Mouse (Mus musculus) stomach, embryonic 16.5 days (tissue): Measurements from ENCODE around the gene Lrsam1. TPM values are rescaled to one million over a fixed set of nuclear protein-coding genes. Genes with fewer than 3 reads are reported as not detected.

Experiments
- ATAC-seq: fragments of 200-750 bp; cut with Nextera tagmentation; 2 replicates; pipeline ENCODE4 v1.8.0; 2017; ENCODE audit warnings: moderate number of reproducible peaks, moderate TSS enrichment; ENCODE audit not compliant: insufficient read depth, low FRiP score
- H3K27ac ChIP-seq: fragments of 300-500 bp; sonication (generic); 2 replicates; pipeline ENCODE4 v1.5.1; 2014; ENCODE audit warnings: low read length
- H3K27me3 ChIP-seq: fragments of 300-500 bp; sonication (generic); 2 replicates; pipeline ENCODE4 v1.6.1; 2014; ENCODE audit warnings: low read length, control low read depth, mixed read lengths; ENCODE audit not compliant: control insufficient read depth, insufficient read depth
- H3K36me3 ChIP-seq: fragments of 300-500 bp; sonication (generic); 2 replicates; pipeline ENCODE4 v1.6.1; 2014; ENCODE audit warnings: low read length; ENCODE audit not compliant: control insufficient read depth, insufficient read depth
- H3K4me1 ChIP-seq: fragments of 300-500 bp; sonication (generic); 2 replicates; pipeline ENCODE4 v1.6.1; 2014; ENCODE audit warnings: low read length, control low read depth, mixed read lengths; ENCODE audit not compliant: control insufficient read depth, insufficient read depth
- H3K4me2 ChIP-seq: fragments of 300-500 bp; sonication (generic); 2 replicates; pipeline ENCODE4 v1.6.1; 2014; ENCODE audit warnings: low read depth, low read length, mixed read lengths
- H3K4me3 ChIP-seq: fragments of 300-500 bp; sonication (generic); replicated peaks from 2 replicates; pipeline ENCODE4 v1.5.1; 2014; ENCODE audit warnings: mild to moderate bottlenecking, low read length
- H3K9ac ChIP-seq: fragments of 300-500 bp; sonication (generic); 2 replicates; pipeline ENCODE4 v1.6.1; 2014; ENCODE audit warnings: low read length
- H3K9me3 ChIP-seq: fragments of 300-500 bp; sonication (generic); replicated peaks from 2 replicates; pipeline ENCODE4 v1.6.1; 2016; ENCODE audit warnings: low read length, control low read depth; ENCODE audit not compliant: control insufficient read depth
- WGBS: fragments of 180-500 bp; shearing (Covaris S2); extraction: QIAGEN DNeasy Blood & Tissue Kit; methylation state at CpG from one replicate; pipeline ENCODE4 v1.1.7; 2014; 5-methylcytosine and 5-hydroxymethylcytosine counted together
- polyA plus RNA-seq: library from polyadenylated mRNA; unstranded; fragments of >200 nt; fragmentation: Nextera tagmentation; extraction: Ambion mirVana; gene quantifications from 2 replicates; pipeline ENCODE4 v1.2.1, GENCODE M21; 2015

Gene Lrsam1
- polyA plus RNA-seq, 1 experiment from 2014 or later: 10.4 TPM

GRCm38 (mm10) chr2:32896507-32897147, 64.8 kb downstream of the Lrsam1 start:
- Histone ChIP-seq H3K27ac (peak overlapping the region; percentile 81), H3K9me3 (no peaks in the 10 kb centered on the region), H3K27me3 (no peaks in the 10 kb centered on the region), H3K4me3 (no peak overlapping the region), H3K36me3 (no peaks in the 10 kb centered on the region), H3K4me2 (peak overlapping the region; percentile 28; the same call in 1 of the 2 replicates), H3K4me1 (peaks cover 62% of the 10 kb centered on the region), H3K9ac (peak overlapping the region; percentile 54; the same call in 1 of the 2 replicates)
- no peak for ATAC-seq
- 58% methylated on average over 10 of the region's 10 CpGs for WGBS

DNA sequence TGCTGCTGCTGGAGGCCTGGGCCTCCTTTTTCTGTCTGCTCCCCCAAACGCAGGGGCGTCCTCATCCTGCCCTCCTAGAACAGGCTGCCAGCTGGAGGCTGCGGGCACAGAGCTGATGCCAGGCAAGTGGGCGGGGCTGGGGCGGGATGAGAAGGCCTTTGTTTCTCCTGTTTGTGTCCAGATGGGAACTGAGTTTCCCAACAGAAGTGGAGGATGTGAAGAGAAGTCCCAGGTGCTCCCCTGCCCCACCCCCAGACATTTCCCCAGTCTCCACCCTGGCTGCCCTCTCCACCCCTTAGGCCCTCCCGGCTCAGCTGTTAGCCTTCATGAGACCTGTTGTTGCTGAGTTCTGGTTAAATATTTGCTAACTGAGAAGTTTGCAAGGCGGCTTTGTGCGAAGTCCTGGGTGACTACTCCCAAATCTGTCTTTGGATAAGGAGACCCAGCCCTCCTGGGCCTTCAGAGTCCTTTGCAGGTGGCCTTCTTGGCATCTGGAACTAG, 65.8 kb downstream of the Lrsam1 start:
- peaks cover 65% of the 10 kb centered on the region for H3K4me1 ChIP-seq
- H3K4me2 ChIP-seq: peak overlapping the region; percentile 28
- H3K27ac ChIP-seq: peak overlapping the region; percentile 81
- H3K36me3 ChIP-seq: no peaks in the 10 kb centered on the region
- 34% methylated on average over 8 of the region's 8 CpGs for WGBS
- H3K4me3 ChIP-seq: no peak overlapping the region
- ATAC-seq: peak; percentile 68
- H3K9me3 ChIP-seq: no peaks in the 10 kb centered on the region
- peak overlapping the region; percentile 54 for H3K9ac ChIP-seq
- H3K27me3 ChIP-seq: no peaks in the 10 kb centered on the region

GRCm38 (mm10) chr2:32894097-32894496, 67.3 kb downstream of the Lrsam1 start:
- no peak overlapping the region for H3K4me2 ChIP-seq
- WGBS: 53% methylated on average over 2 of the region's 2 CpGs
- H3K4me1 ChIP-seq: peaks cover 59% of the 10 kb centered on the region

DNA sequence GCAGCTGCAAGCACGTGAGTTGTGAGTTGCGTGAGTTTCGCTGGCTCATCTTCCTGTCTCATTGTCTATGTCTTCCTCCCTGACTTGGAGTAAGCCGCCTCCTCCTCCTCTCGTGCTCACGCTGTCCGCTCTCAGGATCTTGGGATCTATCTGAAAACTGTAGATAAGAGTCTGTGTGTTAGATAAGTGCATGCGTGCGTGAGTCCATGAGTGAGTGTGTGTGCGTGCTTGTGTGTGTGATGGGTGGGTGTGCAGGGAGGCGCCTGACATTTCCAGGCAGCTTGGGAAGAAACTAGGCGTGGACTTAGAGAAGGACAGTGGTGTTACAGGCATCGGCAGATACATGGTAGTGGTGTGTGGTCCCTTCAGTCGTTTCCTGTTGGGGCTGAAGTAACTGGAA, 68.9 kb downstream of the Lrsam1 start:
- Histone ChIP-seq H3K4me2 (no peak overlapping the region), H3K27me3 (no peaks in the 10 kb centered on the region), H3K4me1 (peaks cover 57% of the 10 kb centered on the region), H3K4me3 (no peak overlapping the region), H3K9ac (no peak overlapping the region), H3K27ac (peak overlapping the region; percentile 86; the same call in 1 of the 2 replicates), H3K9me3 (no peaks in the 10 kb centered on the region), H3K36me3 (no peaks in the 10 kb centered on the region)
- ATAC-seq: no peak
- WGBS: 76% methylated on average over 14 of the region's 14 CpGs

More at GRCm38 (mm10) chr2:32894097-32894496, 67.3 kb downstream of the Lrsam1 start:
- Histone ChIP-seq H3K9ac (no peak overlapping the region), H3K9me3 (no peaks in the 10 kb centered on the region), H3K27ac (peak overlapping the region; percentile 81), H3K36me3 (no peaks in the 10 kb centered on the region), H3K27me3 (no peaks in the 10 kb centered on the region), H3K4me3 (no peak overlapping the region)
- ATAC-seq: no peak

GRCm38 (mm10) chr2:32891278-32891677, 70.1 kb downstream of the Lrsam1 start:
- peak overlapping the region; percentile 86 for H3K27ac ChIP-seq
- no peak overlapping the region for H3K4me2 ChIP-seq
- ATAC-seq: no peak
- H3K4me3 ChIP-seq: no peak overlapping the region
- no peaks in the 10 kb centered on the region for H3K9me3 ChIP-seq
- H3K9ac ChIP-seq: no peak overlapping the region
- H3K36me3 ChIP-seq: no peaks in the 10 kb centered on the region
- 42% methylated on average over 9 of the region's 9 CpGs for WGBS
- H3K4me1 ChIP-seq: peaks cover 55% of the 10 kb centered on the region
- H3K27me3 ChIP-seq: no peaks in the 10 kb centered on the region

DNA sequence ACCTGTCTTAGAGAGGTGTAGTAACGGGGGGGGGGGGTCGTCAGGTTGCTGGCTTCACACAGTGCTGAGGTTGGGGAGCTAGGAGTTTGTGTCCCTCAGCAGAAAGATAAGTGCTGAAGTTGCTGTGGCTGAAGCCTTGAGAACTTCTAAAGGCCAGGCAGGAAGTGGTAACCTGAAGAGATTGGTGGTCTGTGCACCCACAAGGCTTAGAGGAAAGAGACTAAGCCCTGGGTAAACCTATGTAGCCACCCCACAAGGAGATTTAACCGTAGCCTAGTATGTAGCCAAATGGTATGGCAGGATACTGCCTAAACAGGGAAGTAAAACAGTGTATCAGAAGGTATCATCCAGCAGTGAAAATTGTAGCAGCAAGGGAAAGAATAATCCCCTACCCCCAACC, 71.1 kb downstream of the Lrsam1 start:
- Histone ChIP-seq H3K36me3 (no peaks in the 10 kb centered on the region), H3K9me3 (no peaks in the 10 kb centered on the region), H3K27me3 (no peaks in the 10 kb centered on the region), H3K9ac (peak overlapping the region; percentile 44; the same call in 1 of the 2 replicates), H3K4me3 (no peak overlapping the region), H3K27ac (peak overlapping the region; percentile 86), H3K4me1 (peaks cover 45% of the 10 kb centered on the region), H3K4me2 (no peak overlapping the region)
- WGBS: 71% methylated on average over 3 of the region's 3 CpGs
- no peak for ATAC-seq

- WGBS: 29% methylated on average over 3 of the region's 3 CpGs
- H3K9me3 ChIP-seq: no peaks in the 10 kb centered on the region
- no peak overlapping the region for H3K4me3 ChIP-seq
- H3K27ac ChIP-seq: peak overlapping the region; percentile 86
- H3K4me2 ChIP-seq: 0 out of 2 replicates have a peak overlapping the region, but pooled peaks have one; percentile 6
- peaks cover 48% of the 10 kb centered on the region for H3K4me1 ChIP-seq
- H3K27me3 ChIP-seq: no peaks in the 10 kb centered on the region
- peak overlapping the region; percentile 65 for H3K9ac ChIP-seq
- no peaks in the 10 kb centered on the region; the same call in 1 of the 2 replicates for H3K36me3 ChIP-seq
- no peak for ATAC-seq
Observed at GRCm38 (mm10) chr2:32888551-32888950, 72.9 kb downstream of the Lrsam1 start.

- ATAC-seq: peak; percentile 34; the same call in 1 of the 2 replicates
- peak overlapping the region; percentile 65 for H3K9ac ChIP-seq
- H3K4me3 ChIP-seq: no peak overlapping the region
- peaks cover 48% of the 10 kb centered on the region for H3K4me1 ChIP-seq
- H3K27me3 ChIP-seq: no peaks in the 10 kb centered on the region
- 0 out of 2 replicates have a peak overlapping the region, but pooled peaks have one; percentile 6 for H3K4me2 ChIP-seq
- no peaks in the 10 kb centered on the region; the same call in 1 of the 2 replicates for H3K36me3 ChIP-seq
- 17% methylated on average over 9 of the region's 9 CpGs for WGBS
- no peaks in the 10 kb centered on the region for H3K9me3 ChIP-seq
- H3K27ac ChIP-seq: peak overlapping the region; percentile 86
Observed at GRCm38 (mm10) chr2:32888029-32888428, 73.4 kb downstream of the Lrsam1 start.

DNA sequence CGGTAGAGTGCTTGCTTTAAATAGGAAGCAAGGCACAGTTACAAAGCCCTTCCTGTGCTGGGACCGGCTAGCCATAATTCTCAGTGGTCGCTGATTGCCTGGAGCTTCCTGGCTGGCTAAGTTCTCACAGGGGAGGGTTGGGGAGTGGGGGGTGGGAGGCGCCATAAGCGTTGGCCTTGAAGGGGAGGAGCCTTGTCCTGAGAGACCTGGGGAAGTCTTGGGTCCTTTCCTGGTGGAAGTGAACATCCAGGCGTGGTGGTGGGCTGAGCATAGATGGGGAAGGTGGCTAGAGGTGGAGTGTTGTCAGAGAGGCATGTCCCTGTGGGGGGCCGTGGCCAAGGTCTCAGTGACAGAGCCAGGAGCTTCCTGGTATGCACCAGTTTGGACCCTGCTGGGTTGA, 76.7 kb downstream of the Lrsam1 start:
- Histone ChIP-seq H3K27ac (peak overlapping the region; percentile 97), H3K9me3 (no peaks in the 10 kb centered on the region), H3K9ac (peak overlapping the region; percentile 49), H3K4me3 (no peak overlapping the region), H3K27me3 (no peaks in the 10 kb centered on the region), H3K4me2 (peak overlapping the region; percentile 22; the same call in 1 of the 2 replicates), H3K4me1 (peaks cover 70% of the 10 kb centered on the region), H3K36me3 (no peaks in the 10 kb centered on the region; the same call in 1 of the 2 replicates)
- no peak for ATAC-seq
- 24% methylated on average over 7 of the region's 7 CpGs for WGBS
